Mouse (Mus musculus) embryonic facial prominence, embryonic 15.5 days (tissue): ENCODE measurements around the gene Arhgap4. TPM values are rescaled to one million over a fixed set of nuclear protein-coding genes. Genes with fewer than 3 reads are reported as not detected.
A peak's percentile ranks its signal among the peaks of the same experiment; 100 is the strongest.

Experiments used
- ATAC-seq: fragments of 200-750 bp; cut with Nextera tagmentation; 2 replicates; pipeline ENCODE4 v1.8.0; 2017; ENCODE audit warnings: low read depth, moderate TSS enrichment; ENCODE audit not compliant: insufficient number of reproducible peaks, low FRiP score, low TSS enrichment
- H3K27ac ChIP-seq: fragments of 300-500 bp; sonication (generic); replicated peaks from 2 replicates; pipeline ENCODE4 v1.5.1; 2015; ENCODE audit warnings: mild to moderate bottlenecking, inconsistent platforms
- H3K27me3 ChIP-seq: fragments of 300-500 bp; sonication (generic); 2 replicates; pipeline ENCODE4 v1.6.1; 2015; ENCODE audit warnings: inconsistent platforms
- H3K36me3 ChIP-seq: fragments of 300-500 bp; sonication (generic); 2 replicates; pipeline ENCODE4 v1.6.1; 2015; ENCODE audit warnings: mild to moderate bottlenecking, inconsistent platforms
- H3K4me1 ChIP-seq: fragments of 300-500 bp; sonication (generic); 2 replicates; pipeline ENCODE4 v1.6.1; 2015; ENCODE audit warnings: inconsistent platforms
- H3K4me2 ChIP-seq: fragments of 300-500 bp; sonication (generic); replicated peaks from 2 replicates; pipeline ENCODE4 v1.6.1; 2015; ENCODE audit warnings: mild to moderate bottlenecking, inconsistent platforms
- H3K4me3 ChIP-seq: fragments of 300-500 bp; sonication (generic); replicated peaks from 2 replicates; pipeline ENCODE4 v1.5.1; 2015; ENCODE audit warnings: mild to moderate bottlenecking, inconsistent platforms
- H3K9ac ChIP-seq: fragments of 300-500 bp; sonication (generic); 2 replicates; pipeline ENCODE4 v1.6.1; 2015; ENCODE audit warnings: inconsistent platforms
- H3K9me3 ChIP-seq: fragments of 300-500 bp; sonication (generic); replicated peaks from 2 replicates; pipeline ENCODE4 v1.6.1; 2016; ENCODE audit warnings: inconsistent platforms
- whole genome bisulfite sequencing: fragments of 180-500 bp; shearing (Covaris S2); methylation state at CpG from one replicate; pipeline ENCODE4 v1.1.7; 2015; 5-methylcytosine and 5-hydroxymethylcytosine counted together
- polyA plus RNA-seq: library from polyadenylated mRNA; unstranded; fragments of >200 nt; fragmentation: Nextera tagmentation; extraction: Ambion mirVana; gene quantifications from 2 replicates; pipeline ENCODE4 v1.2.1, GENCODE M21; 2015

The Arhgap4 gene
- polyA plus RNA-seq, 1 experiment from 2014 or later, result 5.1 TPM

- H3K9me3 ChIP-seq, result no peaks in the 10 kb centered on the region
- H3K36me3 ChIP-seq, result peaks cover 86% of the 10 kb centered on the region
- no peak overlapping the region for H3K4me2 ChIP-seq
- no peak overlapping the region for H3K27ac ChIP-seq
- no peak overlapping the region for H3K9ac ChIP-seq
- no peaks in the 10 kb centered on the region for H3K4me1 ChIP-seq
- WGBS, result 90% methylated on average over 10 of the region's 10 CpGs
- H3K4me3 ChIP-seq, result no peak overlapping the region
- no peak for ATAC-seq
- no peaks in the 10 kb centered on the region for H3K27me3 ChIP-seq
Observed at GRCm38 (mm10) chrX:73949341-73949740, 27.7 kb upstream of the Arhgap4 start.

- no peak overlapping the region for H3K9ac ChIP-seq
- H3K4me2 ChIP-seq, result no peak overlapping the region
- H3K27ac ChIP-seq, result no peak overlapping the region
- H3K36me3 ChIP-seq, result peaks cover 86% of the 10 kb centered on the region
- ATAC-seq, result no peak
- no peaks in the 10 kb centered on the region for H3K4me1 ChIP-seq
- 35% methylated on average over 4 of the region's 4 CpGs for WGBS
- H3K4me3 ChIP-seq, result no peak overlapping the region
- H3K9me3 ChIP-seq, result no peaks in the 10 kb centered on the region
- no peaks in the 10 kb centered on the region for H3K27me3 ChIP-seq
Observed at GRCm38 (mm10) chrX:73948647-73949046, 27.0 kb upstream of the Arhgap4 start.

- Histone ChIP-seq H3K27me3 (no peaks in the 10 kb centered on the region), H3K36me3 (peaks cover 74% of the 10 kb centered on the region), H3K4me2 (no peak overlapping the region), H3K27ac (no peak overlapping the region), H3K4me1 (no peaks in the 10 kb centered on the region), H3K9me3 (no peaks in the 10 kb centered on the region), H3K4me3 (no peak overlapping the region), H3K9ac (no peak overlapping the region)
- 76% methylated on average over 6 of the region's 6 CpGs for WGBS
- ATAC-seq, result no peak
Observed at GRCm38 (mm10) chrX:73946896-73947295, 25.2 kb upstream of the Arhgap4 start.

- Histone ChIP-seq H3K27me3 (no peaks in the 10 kb centered on the region), H3K9ac (no peak overlapping the region), H3K9me3 (no peaks in the 10 kb centered on the region), H3K4me1 (no peaks in the 10 kb centered on the region), H3K4me2 (no peak overlapping the region), H3K27ac (no peak overlapping the region), H3K4me3 (no peak overlapping the region), H3K36me3 (peaks cover 36% of the 10 kb centered on the region)
- 81% methylated on average over 2 of the region's 2 CpGs for WGBS
- no peak for ATAC-seq
Observed at GRCm38 (mm10) chrX:73942294-73942693, 20.6 kb upstream of the Arhgap4 start.

- no peak for ATAC-seq
- WGBS, result 73% methylated on average over 2 of the region's 2 CpGs
- peaks cover 32% of the 10 kb centered on the region for H3K36me3 ChIP-seq
- H3K4me2 ChIP-seq, result no peak overlapping the region
- H3K9me3 ChIP-seq, result no peaks in the 10 kb centered on the region
- no peak overlapping the region for H3K27ac ChIP-seq
- H3K4me3 ChIP-seq, result no peak overlapping the region
- no peaks in the 10 kb centered on the region for H3K4me1 ChIP-seq
- H3K9ac ChIP-seq, result no peak overlapping the region
- no peaks in the 10 kb centered on the region for H3K27me3 ChIP-seq
Observed at GRCm38 (mm10) chrX:73941860-73942259, 20.2 kb upstream of the Arhgap4 start.

- 76% methylated on average over 2 of the region's 2 CpGs for WGBS
- H3K36me3 ChIP-seq, result no peaks in the 10 kb centered on the region
- H3K4me1 ChIP-seq, result no peaks in the 10 kb centered on the region
Observed at GRCm38 (mm10) chrX:73931871-73932270, 10.2 kb upstream of the Arhgap4 start.

GRCm38 (mm10) chrX:73930402-73931062 is 8.9 kb upstream of the Arhgap4 start, which contains the start of gene Renbp:
Gene Renbp (minus strand): TSS chrX:73930850.
- peak; percentile 87 for ATAC-seq
- Histone ChIP-seq H3K9me3 (no peaks in the 10 kb centered on the region), H3K9ac (no peak within 1 kb of the TSS), H3K36me3 (no peaks in the 10 kb centered on the region), H3K27me3 (no peaks in the 10 kb centered on the region), H3K4me2 (peak within 1 kb of the TSS; percentile 37), H3K4me3 (peak within 1 kb of the TSS; percentile 34), H3K4me1 (no peaks in the 10 kb centered on the region), H3K27ac (no peak within 1 kb of the TSS)
- 41% methylated on average over 17 of the region's 17 CpGs for WGBS

More at GRCm38 (mm10) chrX:73931871-73932270, 10.2 kb upstream of the Arhgap4 start:
- no peak for ATAC-seq
- H3K9me3 ChIP-seq, result no peaks in the 10 kb centered on the region
- no peak overlapping the region for H3K9ac ChIP-seq
- no peak overlapping the region for H3K27ac ChIP-seq
- no peaks in the 10 kb centered on the region for H3K27me3 ChIP-seq
- no peak overlapping the region for H3K4me3 ChIP-seq
- H3K4me2 ChIP-seq, result no peak overlapping the region

- peak overlapping the region; percentile 68 for H3K4me2 ChIP-seq
- H3K9ac ChIP-seq, result no peak overlapping the region
- peak overlapping the region; percentile 58 for H3K4me3 ChIP-seq
- ATAC-seq, result no peak
- no peaks in the 10 kb centered on the region for H3K9me3 ChIP-seq
- no peaks in the 10 kb centered on the region for H3K4me1 ChIP-seq
- H3K27ac ChIP-seq, result 0 out of 2 replicates have a peak overlapping the region, but pooled peaks have one; percentile 70
- peaks cover 8% of the 10 kb centered on the region; the same call in 1 of the 2 replicates for H3K36me3 ChIP-seq
- no peaks in the 10 kb centered on the region for H3K27me3 ChIP-seq
- 71% methylated on average over 8 of the region's 8 CpGs for WGBS
Observed at GRCm38 (mm10) chrX:73922550-73922882, 846 bp upstream of the Arhgap4 start.

- H3K36me3 ChIP-seq, result peaks cover 8% of the 10 kb centered on the region; the same call in 1 of the 2 replicates
- no peaks in the 10 kb centered on the region for H3K9me3 ChIP-seq
- WGBS, result 14% methylated on average over 34 of the region's 34 CpGs
- H3K4me3 ChIP-seq, result peak overlapping the region; percentile 58
- H3K9ac ChIP-seq, result peak overlapping the region; percentile 51
- H3K27ac ChIP-seq, result peak overlapping the region; percentile 75
- H3K4me1 ChIP-seq, result no peaks in the 10 kb centered on the region
- no peaks in the 10 kb centered on the region for H3K27me3 ChIP-seq
- peak; percentile 30; the same call in 1 of the 2 replicates for ATAC-seq
- peak overlapping the region; percentile 68 for H3K4me2 ChIP-seq
Observed at GRCm38 (mm10) chrX:73921285-73921822, 316 bp downstream of the Arhgap4 start.

GRCm38 (mm10) chrX:73918631-73919030 is 3.0 kb downstream of the Arhgap4 start:
- ATAC-seq, result no peak
- Histone ChIP-seq H3K4me2 (no peak overlapping the region), H3K9ac (no peak overlapping the region), H3K27me3 (no peaks in the 10 kb centered on the region), H3K9me3 (no peaks in the 10 kb centered on the region), H3K4me1 (no peaks in the 10 kb centered on the region), H3K4me3 (no peak overlapping the region), H3K27ac (no peak overlapping the region), H3K36me3 (peaks cover 8% of the 10 kb centered on the region; the same call in 1 of the 2 replicates)
- 82% methylated on average over 5 of the region's 5 CpGs for WGBS

GRCm38 (mm10) chrX:73916945-73917344 is 4.7 kb downstream of the Arhgap4 start:
- Histone ChIP-seq H3K36me3 (peaks cover 8% of the 10 kb centered on the region; the same call in 1 of the 2 replicates), H3K4me3 (no peak overlapping the region), H3K9me3 (no peaks in the 10 kb centered on the region), H3K27me3 (no peaks in the 10 kb centered on the region), H3K9ac (no peak overlapping the region), H3K27ac (no peak overlapping the region), H3K4me2 (no peak overlapping the region), H3K4me1 (no peaks in the 10 kb centered on the region)
- no peak for ATAC-seq
- 85% methylated on average over 8 of the region's 8 CpGs for WGBS
